Mouse (Mus musculus) CH12.LX (cell line): ENCODE results near the gene Amotl1. TPM values are rescaled to one million over a fixed set of nuclear protein-coding genes. Genes with fewer than 3 reads are reported as not detected.

ENCODE experiments used
- DNase-seq: peaks from one replicate; pipeline ENCODE4 v3.0.0-alpha.2; 2013; ENCODE audit errors: extremely low read depth
- H3K27ac ChIP-seq: 2 replicates; pipeline ENCODE4 v1.5.1; 2012; ENCODE audit warnings: low read depth, mild to moderate bottlenecking, control low read depth, moderate library complexity; ENCODE audit not compliant: insufficient read depth
- H3K27me3 ChIP-seq: replicated peaks from 2 replicates; pipeline ENCODE3; 2012; ENCODE audit warnings: inconsistent platforms
- H3K36me3 ChIP-seq, 2 experiments: replicated peaks in 1 of 2; 2 replicates each; pipeline versions ENCODE3 to v1.6.1; 2012; ENCODE audit warnings: inconsistent platforms in 1 of 2, low read length in 1 of 2, mild to moderate bottlenecking in 1 of 2, mixed read lengths in 1 of 2, moderate library complexity in 1 of 2; ENCODE audit not compliant: control insufficient read depth in 1 of 2, insufficient read depth in 1 of 2
- H3K4me1 ChIP-seq, 2 experiments: 2 replicates each; pipeline ENCODE4 v1.6.1; 2012; ENCODE audit warnings: inconsistent platforms in 1 of 2, moderate library complexity in 1 of 2; ENCODE audit not compliant: insufficient read depth in 2 of 2, control insufficient read depth in 1 of 2
- H3K4me2 ChIP-seq: 2 replicates; pipeline ENCODE4 v1.6.1; 2012; ENCODE audit warnings: low read depth, mild to moderate bottlenecking, control low read depth; ENCODE audit not compliant: poor library complexity, insufficient read depth, severe bottlenecking
- H3K4me3 ChIP-seq, 3 experiments: fragments of 150-350 bp in 1 of 3; sonication (generic) in 1 of 3; replicated peaks in 1 of 3; 2 replicates each; pipeline versions ENCODE3 to v1.5.1; 2011 to 2012; ENCODE audit warnings: low read depth in 2 of 3, low read length in 2 of 3, mild to moderate bottlenecking in 2 of 3, moderate library complexity in 2 of 3, control low read depth in 1 of 3, improper control_type of control experiment in 1 of 3, inconsistent platforms in 1 of 3, mixed read lengths in 1 of 3; ENCODE audit not compliant: poor library complexity in 1 of 3
- H3K79me2 ChIP-seq: replicated peaks from 2 replicates; pipeline ENCODE4 v1.6.1; 2012; ENCODE audit warnings: mild to moderate bottlenecking, moderate library complexity; ENCODE audit not compliant: control insufficient read depth, poor library complexity, insufficient read depth, severe bottlenecking; ENCODE audit errors: extremely low read depth
- H3K9ac ChIP-seq: 2 replicates; pipeline ENCODE4 v1.6.1; 2012; ENCODE audit warnings: low read depth, mild to moderate bottlenecking, control low read depth, moderate library complexity; ENCODE audit not compliant: insufficient read depth
- H3K9me3 ChIP-seq: replicated peaks from 2 replicates; pipeline ENCODE3; 2012; ENCODE audit warnings: low read length, inconsistent platforms, mixed read lengths
- ELF1 ChIP-seq: IDR thresholded peaks from 2 replicates; pipeline ENCODE4 v1.6.1; 2014; ENCODE audit warnings: low read depth, mild to moderate bottlenecking, inconsistent platforms, low read length, improper control_type of control experiment
- KAT2A ChIP-seq: IDR thresholded peaks from 2 replicates; pipeline ENCODE4 v1.6.1; 2012; ENCODE audit warnings: low read length, improper control_type of control experiment, inconsistent platforms; ENCODE audit not compliant: insufficient replicate concordance
- MAX ChIP-seq: IDR thresholded peaks from 2 replicates; pipeline ENCODE4 v1.6.1; 2011; ENCODE audit warnings: low read length, improper control_type of control experiment
- MAZ ChIP-seq: IDR thresholded peaks from 2 replicates; pipeline ENCODE4 v1.6.1; 2012; ENCODE audit warnings: low read depth, mild to moderate bottlenecking, inconsistent platforms, low read length, improper control_type of control experiment, moderate library complexity
- RCOR1 ChIP-seq: conservative IDR thresholded peaks from 2 replicates; pipeline ENCODE4 v1.6.1; 2012; ENCODE audit warnings: low read depth, mild to moderate bottlenecking, inconsistent platforms, low read length, improper control_type of control experiment
- USF1 ChIP-seq: IDR thresholded peaks from 2 replicates; pipeline ENCODE4 v1.6.1; 2014; ENCODE audit warnings: low read depth, mild to moderate bottlenecking, inconsistent platforms, low read length, improper control_type of control experiment
- dilution Hi-C: fragments of 300-500 bp; cut with MboI; formaldehyde crosslinking; loops from 2 replicates; pipeline ENCODE4 v1.14.3; 2020; ENCODE audit warnings: low sequenced_read_pairs; ENCODE audit not compliant: extremely low pct_unique_long_range_greater_than_20kb, extremely low pct_ligation_motif_present
- in situ Hi-C: fragments of 300-500 bp; cut with MboI; formaldehyde crosslinking; loops from 3 replicates; pipeline ENCODE4 v1.14.3; 2019; ENCODE audit warnings: low sequenced_read_pairs, low pct_ligation_motif_present, low pct_unique_long_range_greater_than_20kb, mixed read lengths
- polyA plus RNA-seq: library from polyadenylated mRNA; unstranded; fragments of >175 nt; gene quantifications from 2 replicates; pipeline ENCODE4 v1.2.1, GENCODE M21; 2012; ENCODE audit warnings: low read depth; ENCODE audit not compliant: insufficient read length
- total RNA-seq, 2 experiments: library from RNA; depleted of rRNA; stranded (reverse); fragments of 300-350 nt in 1 of 2; fragments of >200 nt in 1 of 2; gene quantifications; 2 replicates each; pipeline ENCODE4 v1.2.3; 2012 to 2014

Amotl1 gene
- total and polyA plus RNA-seq, 3 experiments, result 0.93 to 2.7 (median 1.2) TPM

DNA sequence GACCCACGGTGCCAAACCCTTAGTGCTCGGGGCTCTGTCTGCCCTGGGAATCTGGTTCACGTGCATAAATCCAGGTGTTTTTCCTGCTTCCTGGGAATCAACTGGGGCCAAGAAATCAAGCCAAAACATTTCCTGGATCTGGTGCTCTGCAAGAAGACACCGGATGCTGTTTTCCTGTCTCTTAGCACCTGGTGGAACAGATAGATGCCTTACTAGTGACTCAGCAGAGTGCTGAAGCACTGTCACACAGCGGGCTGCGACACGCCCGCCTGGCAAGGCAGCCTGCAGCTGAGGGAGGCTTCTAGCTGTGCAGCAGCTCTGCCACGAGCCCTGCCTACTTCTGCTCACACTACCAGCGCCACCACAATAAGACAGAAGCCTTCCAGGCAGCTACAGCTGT is 85.4 kb downstream of the Amotl1 start:
- H3K9ac ChIP-seq, result no peak overlapping the region
- no peak overlapping the region for H3K27ac ChIP-seq
- in situ Hi-C loops, result no loop called here

DNA sequence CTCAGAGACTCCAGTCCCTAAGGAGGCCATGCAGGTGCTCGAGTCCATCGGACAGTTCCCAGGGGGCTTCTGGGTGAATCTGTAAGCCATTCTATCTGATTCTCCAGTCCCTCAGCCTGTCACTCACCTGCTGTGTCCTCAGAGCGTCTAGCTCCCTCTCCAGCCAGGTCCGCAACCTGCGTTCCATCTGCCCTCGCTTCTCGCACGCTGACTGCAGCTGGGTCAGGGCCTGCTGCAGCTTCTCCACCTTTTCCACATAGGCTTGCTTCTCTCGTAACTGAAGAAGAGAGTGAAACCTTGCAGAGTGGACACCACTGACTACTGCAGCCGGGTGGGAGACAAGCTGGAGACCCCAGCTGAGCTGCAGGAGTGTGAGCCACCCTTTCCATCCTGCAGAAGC is 86.5 kb downstream of the Amotl1 start:
- no peak overlapping the region for H3K9ac ChIP-seq
- peaks cover 0 to 4% of the 10 kb centered on the region in 2 experiments; a peak in 1 of 4 replicates for H3K4me1 ChIP-seq
- H3K79me2 ChIP-seq, result no peaks in the 10 kb centered on the region
- H3K27me3 ChIP-seq, result no peaks in the 10 kb centered on the region
- no peak overlapping the region for H3K27ac ChIP-seq
- in situ Hi-C loops, result no loop called here
- H3K4me3 ChIP-seq, result no peak overlapping the region
- TF ChIP-seq RCOR1, result no peak
- dilution Hi-C loops, result no loop called here
- no peak for DNase-seq
- H3K4me2 ChIP-seq, result no peak overlapping the region
- H3K36me3 ChIP-seq, result peaks cover 0 to 20% of the 10 kb centered on the region in 2 experiments
- H3K9me3 ChIP-seq, result no peaks in the 10 kb centered on the region

More for the DNA sequence above, 85.4 kb downstream of the Amotl1 start:
- Histone ChIP-seq H3K36me3 (peaks cover 0 to 25% of the 10 kb centered on the region in 2 experiments), H3K4me2 (no peak overlapping the region), H3K79me2 (no peaks in the 10 kb centered on the region), H3K4me3 (no peak overlapping the region), H3K27me3 (no peaks in the 10 kb centered on the region), H3K9me3 (no peaks in the 10 kb centered on the region)
- DNase-seq, result no peak
- dilution Hi-C loops, result no loop called here
- TF ChIP-seq ELF1, result no peak
- TF ChIP-seq USF1, result no peak
- no peak for TF ChIP-seq MAZ
- TF ChIP-seq, all 38 proteins: peak for 0
- H3K4me1 ChIP-seq, result peaks cover 0 to 9% of the 10 kb centered on the region in 2 experiments; a peak in 1 of 4 replicates

DNA sequence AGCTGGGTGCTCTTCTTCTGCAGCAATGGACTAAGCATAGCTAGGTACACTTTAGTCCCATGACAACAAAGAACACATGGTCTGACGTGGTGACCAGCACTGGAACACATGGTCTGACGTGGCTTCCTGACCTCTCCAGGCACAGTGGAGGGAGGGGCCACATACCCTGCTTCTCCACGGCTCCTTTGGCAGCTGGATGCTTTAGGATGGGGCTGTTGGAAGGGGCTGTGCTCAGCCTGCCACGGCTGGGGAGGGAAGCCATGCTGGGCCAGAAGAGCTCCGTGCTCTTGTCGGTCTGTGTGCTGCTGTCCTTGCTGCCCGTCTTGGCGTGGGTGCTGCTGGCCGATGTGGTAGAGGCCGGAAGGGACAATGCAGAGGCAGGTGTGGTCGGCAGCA is 96.5 kb downstream of the Amotl1 start:
- H3K27ac ChIP-seq, result no peak overlapping the region
- in situ Hi-C loops, result no loop called here
- dilution Hi-C loops, result no loop called here

More for the DNA sequence above, 96.5 kb downstream of the Amotl1 start:
- Histone ChIP-seq H3K4me3 (no peak overlapping the region), H3K27me3 (no peaks in the 10 kb centered on the region), H3K9me3 (no peaks in the 10 kb centered on the region), H3K9ac (no peak overlapping the region), H3K79me2 (no peaks in the 10 kb centered on the region), H3K36me3 (peaks cover 0 to 23% of the 10 kb centered on the region in 2 experiments), H3K4me1 (peaks cover 10 to 14% of the 10 kb centered on the region in 2 experiments), H3K4me2 (no peak overlapping the region)
- DNase-seq, result no peak
- TF ChIP-seq MAZ (no peak), MAX (peak; percentile 54; the same call in 1 of the 2 replicates), KAT2A (no peak)
